In genomic region chr14:12161738-12162310, GRCm38 (mm10) we compare ENCODE assay signal across 13 mouse cellular contexts.
DNase-seq lines count a peak whose midpoint lies in the region; ATAC-seq lines count a peak whose summit lies in the region.
"Had no signal": no experiment of that assay in that cellular context is flagged by ENCODE, and none has a peak within 500 bp of the region (broad histone marks: within the 10 kb centered on the region; RNA-seq: fewer than 3 reads in every experiment).

No protein-coding gene starts in this region.

- no peaks in the 10 kb centered on the region for H3K9me3 ChIP-seq in kidney, embryonic 14.5 days (ENCODE audit: control insufficient read depth, low read length)
- H3K9me3 ChIP-seq in neural tube, embryonic 13.5 days: no peaks in the 10 kb centered on the region
- H3K9me3 ChIP-seq in stomach, embryonic 15.5 days: no peaks in the 10 kb centered on the region
- H3K9me3 ChIP-seq: heart, embryonic 10.5 days; hindbrain, embryonic 15.5 days; liver, embryonic 12.5 days had no signal

- no peak for DNase-seq in kidney, adult 11 months
- DNase-seq in neural tube, embryonic 10.5 days (ENCODE audit: extremely low spot score, low spot score): no peak
- DNase-seq in kidney, postnatal 10 days: peak; percentile 71
- no peak for DNase-seq in thymus, postnatal 0 days (ENCODE audit: low spot score)
- DNase-seq in adipocyte (ENCODE audit: low spot score): no peak
- DNase-seq: right cerebral cortex, postnatal 14 days had no signal

- H3K4me2 ChIP-seq in kidney, embryonic 14.5 days (replicated peaks; ENCODE audit: low read depth, low read length): no peak overlapping the region
- no peak overlapping the region for H3K4me2 ChIP-seq in neural tube, embryonic 13.5 days
- no peak overlapping the region for H3K4me2 ChIP-seq in stomach, embryonic 15.5 days
- H3K4me2 ChIP-seq: hindbrain, embryonic 15.5 days; liver, embryonic 12.5 days had no signal

- H3K27ac ChIP-seq in kidney, embryonic 14.5 days (ENCODE audit: low read depth, low read length): peak overlapping the region; percentile 80
- peak overlapping the region; percentile 28; the same call in 1 of the 2 replicates for H3K27ac ChIP-seq in neural tube, embryonic 13.5 days (replicated peaks)
- H3K27ac ChIP-seq in stomach, embryonic 15.5 days: peak overlapping the region; percentile 69
- H3K27ac ChIP-seq: heart, embryonic 10.5 days; hindbrain, embryonic 15.5 days; liver, embryonic 12.5 days had no signal

- ATAC-seq in kidney, embryonic 14.5 days (ENCODE audit: low FRiP score, low TSS enrichment): peak; percentile 89
- ATAC-seq in neural tube, embryonic 13.5 days (ENCODE audit: low read depth): 0 out of 2 replicates have a peak, but pooled peaks have one; percentile 41
- peak; percentile 79 for ATAC-seq in stomach, embryonic 15.5 days (ENCODE audit: insufficient read depth, low FRiP score, low read depth)
- ATAC-seq: liver, embryonic 12.5 days had no signal

- no peak overlapping the region for H3K9ac ChIP-seq in kidney, embryonic 14.5 days (ENCODE audit: low read depth, low read length)
- H3K9ac ChIP-seq in neural tube, embryonic 13.5 days: no peak overlapping the region
- no peak overlapping the region for H3K9ac ChIP-seq in stomach, embryonic 15.5 days
- H3K9ac ChIP-seq: hindbrain, embryonic 15.5 days; liver, embryonic 12.5 days had no signal

- no peak overlapping the region for H3K4me3 ChIP-seq in kidney, embryonic 14.5 days (ENCODE audit: low read length)
- H3K4me3 ChIP-seq in neural tube, embryonic 13.5 days: no peak overlapping the region
- no peak overlapping the region for H3K4me3 ChIP-seq in stomach, embryonic 15.5 days (replicated peaks)
- H3K4me3 ChIP-seq: heart, embryonic 10.5 days; hindbrain, embryonic 15.5 days; liver, embryonic 12.5 days had no signal

- WGBS in kidney, embryonic 14.5 days: 74% methylated on average over 14 of the region's 14 CpGs
- WGBS in neural tube, embryonic 13.5 days: 78% methylated on average over 14 of the region's 14 CpGs
- WGBS in stomach, embryonic 15.5 days: 67% methylated on average over 14 of the region's 14 CpGs

- no peaks in the 10 kb centered on the region for H3K27me3 ChIP-seq in kidney, embryonic 14.5 days (ENCODE audit: control insufficient read depth, insufficient read depth, low read length)
- H3K27me3 ChIP-seq in neural tube, embryonic 13.5 days: no peaks in the 10 kb centered on the region
- no peaks in the 10 kb centered on the region for H3K27me3 ChIP-seq in stomach, embryonic 15.5 days (replicated peaks)
- H3K27me3 ChIP-seq: CH12.LX; hindbrain, embryonic 15.5 days; liver, embryonic 12.5 days had no signal

- no peaks in the 10 kb centered on the region for H3K36me3 ChIP-seq in kidney, embryonic 14.5 days (ENCODE audit: control insufficient read depth, insufficient read depth, low read length)
- H3K36me3 ChIP-seq in neural tube, embryonic 13.5 days: no peaks in the 10 kb centered on the region
- no peaks in the 10 kb centered on the region for H3K36me3 ChIP-seq in stomach, embryonic 15.5 days
- H3K36me3 ChIP-seq: heart, embryonic 10.5 days; hindbrain, embryonic 15.5 days; liver, embryonic 12.5 days had no signal

- peaks cover 4% of the 10 kb centered on the region; the same call in 1 of the 2 replicates for H3K4me1 ChIP-seq in kidney, embryonic 14.5 days (ENCODE audit: control insufficient read depth, insufficient read depth, low read length)
- peaks cover 15% of the 10 kb centered on the region for H3K4me1 ChIP-seq in neural tube, embryonic 13.5 days (replicated peaks)
- H3K4me1 ChIP-seq in stomach, embryonic 15.5 days: 0 out of 2 replicates have a peak, but pooled peaks cover 7% of the 10 kb centered on the region
- H3K4me1 ChIP-seq: heart, embryonic 10.5 days; liver, embryonic 12.5 days had no signal

Comparison
In these comparisons a context has a peak if more than half of its experiments do, and no peak if none do; other contexts are left out.
1. H3K27ac ChIP-seq: peak in every context shown above with its lines; median percentile 80 in kidney, embryonic 14.5 days; 69 in stomach, embryonic 15.5 days; 28 in neural tube, embryonic 13.5 days.